Mouse (Mus musculus) heart, adult 2 months (tissue): Measurements from ENCODE around the gene Nfkbib. TPM values are rescaled to one million over a fixed set of nuclear protein-coding genes. Genes with fewer than 3 reads are reported as not detected.

Experiments
- DNase-seq, 2 experiments: peaks; one replicate each; pipeline ENCODE4 v3.0.0; 2021
- H3K27ac ChIP-seq: fragments of 200-600 bp; 2 replicates; pipeline ENCODE4 v1.8.1; 2022
- H3K27me3 ChIP-seq: fragments of 200-500 bp; 2 replicates; pipeline ENCODE4 v1.6.1; 2012; ENCODE audit warnings: mild to moderate bottlenecking, low read length, inconsistent platforms, mixed read lengths; ENCODE audit not compliant: control insufficient read depth, insufficient read depth
- H3K36me3 ChIP-seq: fragments of 200-500 bp; 2 replicates; pipeline ENCODE4 v1.6.1; 2012; ENCODE audit warnings: low read length, inconsistent platforms; ENCODE audit not compliant: control insufficient read depth, insufficient read depth
- H3K4me1 ChIP-seq: fragments of 200-500 bp; 2 replicates; pipeline ENCODE4 v1.6.1; 2011; ENCODE audit warnings: low read length; ENCODE audit not compliant: control insufficient read depth, insufficient read depth
- H3K4me3 ChIP-seq: fragments of 200-600 bp; 2 replicates; pipeline ENCODE4 v1.8.1; 2022
- H3K79me2 ChIP-seq: fragments of 200-500 bp; replicated peaks from 2 replicates; pipeline ENCODE4 v1.6.1; 2012; ENCODE audit warnings: mild to moderate bottlenecking, inconsistent platforms, low read length, moderate library complexity, mixed read lengths; ENCODE audit not compliant: control insufficient read depth, insufficient read depth
- H3K9ac ChIP-seq: fragments of 200-500 bp; 2 replicates; pipeline ENCODE4 v1.6.1; 2012; ENCODE audit warnings: low read depth, mild to moderate bottlenecking, control low read depth, inconsistent platforms, low read length, mixed read lengths
- CTCF ChIP-seq: fragments of 200-600 bp; IDR thresholded peaks from 2 replicates; pipeline ENCODE4 v1.8.1; 2022; ENCODE audit warnings: antibody characterized with exemption, mild to moderate bottlenecking, moderate library complexity
- EP300 ChIP-seq: fragments of 200-500 bp; IDR thresholded peaks from 2 replicates; pipeline ENCODE4 v1.6.1; 2011; ENCODE audit warnings: low read depth, low read length, control low read depth; ENCODE audit not compliant: insufficient read depth
- POLR2A ChIP-seq: fragments of 200-500 bp; IDR thresholded peaks from 2 replicates; pipeline ENCODE4 v1.6.1; 2011; ENCODE audit warnings: mild to moderate bottlenecking, low read depth, low read length, control low read depth; ENCODE audit not compliant: insufficient read depth
- WGBS: fragments of 180-500 bp; shearing (Covaris S2); methylation state at CpG from one replicate; pipeline ENCODE4 v1.1.7; 2018; 5-methylcytosine and 5-hydroxymethylcytosine counted together
- intact Hi-C: fragments of 180-260 bp; cut with DNase I; formaldehyde crosslinking; loops from one replicate; pipeline ENCODE4 v1.15.1; 2025
- polyA plus RNA-seq: library from polyadenylated mRNA; depleted of rRNA; stranded (reverse); fragments of >200 nt; gene quantifications from 2 replicates; pipeline ENCODE4 v1.2.3, GENCODE M21; 2012; rRNA removed
- total RNA-seq, 2 experiments: library from RNA; stranded (reverse); gene quantifications; 2 replicates each; pipeline ENCODE4 v1.2.3; 2021

The Nfkbib gene
- total and polyA plus RNA-seq, 3 experiments: 25.1 to 31.6 (median 27.8) TPM

DNA sequence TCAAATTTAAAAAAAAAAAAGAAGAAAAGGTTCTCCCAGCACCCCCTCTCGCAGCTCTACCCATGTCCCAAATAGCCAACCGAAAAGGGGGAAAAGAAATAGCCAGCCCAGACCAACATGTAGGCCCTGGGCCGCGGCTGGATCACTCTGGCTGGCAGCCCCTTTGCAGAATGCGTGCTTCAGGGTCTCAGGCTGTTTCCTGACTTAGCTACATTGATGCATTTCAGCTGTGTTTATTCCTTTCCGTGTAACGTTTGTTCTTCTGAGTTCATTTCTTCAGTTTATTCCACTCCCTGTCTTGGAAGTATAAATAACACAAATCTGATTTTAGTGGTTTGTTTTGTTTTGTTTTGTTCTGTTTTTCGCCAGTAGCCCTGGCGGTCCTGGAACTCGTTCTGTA, 49.6 kb downstream of the Nfkbib start:
- TF ChIP-seq EP300 (no peak), POLR2A (no peak), CTCF (no peak)

DNA sequence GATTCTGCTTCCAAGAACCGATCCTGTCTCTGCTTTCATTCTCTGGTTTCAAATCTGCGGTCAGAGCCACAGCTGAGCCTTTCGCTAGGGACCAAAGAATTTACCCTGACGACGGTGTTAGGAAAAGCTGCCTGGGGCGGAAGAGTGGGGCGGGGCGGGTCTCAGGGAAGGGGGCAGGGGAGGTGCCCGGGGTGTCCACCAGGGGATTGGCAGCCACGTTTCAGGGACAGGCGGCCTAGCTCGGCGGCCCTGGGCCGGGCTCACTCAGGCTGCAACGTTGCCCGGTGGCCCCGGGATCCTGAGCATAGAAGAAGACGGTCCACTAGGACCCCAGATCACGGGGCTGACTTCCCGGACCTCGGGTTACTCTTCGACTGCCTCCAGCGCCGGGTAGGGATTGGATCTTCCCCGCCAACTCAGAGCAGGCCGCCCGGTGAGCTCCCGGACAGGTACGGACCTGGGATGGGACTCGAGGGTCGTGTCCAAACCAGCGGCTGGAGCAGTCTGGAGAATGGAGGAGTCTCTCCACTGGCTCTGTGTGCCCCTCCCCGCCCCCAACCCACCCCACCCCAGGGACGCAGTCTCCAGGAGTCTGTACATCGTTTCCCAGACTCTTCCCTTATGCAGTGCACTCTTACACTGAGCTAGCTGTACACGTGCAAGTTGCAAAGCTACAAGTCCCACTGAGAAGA, 50.6 kb downstream of the Nfkbib start, which contains the start of gene Fbxo17:
Gene Fbxo17 (plus strand): TSS at position 215 of the 692 bp plus-strand sequence.
- H3K4me1 ChIP-seq: no peaks in the 10 kb centered on the region
- intact Hi-C loops: no loop called here
- peak within 1 kb of the TSS; percentile 48 for H3K4me3 ChIP-seq
- no peak within 1 kb of the TSS for H3K27ac ChIP-seq
- peak; percentile 64 to 66 for DNase-seq
- H3K79me2 ChIP-seq: no peaks in the 10 kb centered on the region
- H3K9ac ChIP-seq: peak within 1 kb of the TSS; percentile 82
- TF ChIP-seq CTCF (peak; percentile 58), POLR2A (no peak)
- H3K27me3 ChIP-seq: no peaks in the 10 kb centered on the region
- 6% methylated on average over 36 of the region's 36 CpGs for WGBS
- H3K36me3 ChIP-seq: no peaks in the 10 kb centered on the region

More for the DNA sequence above, 49.6 kb downstream of the Nfkbib start:
- no peak for DNase-seq
- intact Hi-C loops: no loop called here
- Histone ChIP-seq H3K79me2 (no peaks in the 10 kb centered on the region), H3K27me3 (no peaks in the 10 kb centered on the region), H3K36me3 (no peaks in the 10 kb centered on the region), H3K9ac (no peak overlapping the region), H3K4me1 (no peaks in the 10 kb centered on the region), H3K4me3 (no peak overlapping the region), H3K27ac (no peak overlapping the region)
- WGBS: 87% methylated on average over 10 of the region's 10 CpGs

- intact Hi-C loops: no loop called here
- Histone ChIP-seq H3K27ac (no peak overlapping the region), H3K9ac (no peak overlapping the region), H3K4me1 (no peaks in the 10 kb centered on the region), H3K27me3 (no peaks in the 10 kb centered on the region), H3K79me2 (no peaks in the 10 kb centered on the region), H3K36me3 (no peaks in the 10 kb centered on the region), H3K4me3 (no peak overlapping the region)
- TF ChIP-seq CTCF: no peak
- no peak for TF ChIP-seq POLR2A
- no peak for TF ChIP-seq EP300
- 92% methylated on average over 2 of the region's 2 CpGs for WGBS
- no peak for DNase-seq
These were observed 51.7 kb downstream of the Nfkbib start for GRCm38 (mm10) chr7:28715598-28715997.

DNA sequence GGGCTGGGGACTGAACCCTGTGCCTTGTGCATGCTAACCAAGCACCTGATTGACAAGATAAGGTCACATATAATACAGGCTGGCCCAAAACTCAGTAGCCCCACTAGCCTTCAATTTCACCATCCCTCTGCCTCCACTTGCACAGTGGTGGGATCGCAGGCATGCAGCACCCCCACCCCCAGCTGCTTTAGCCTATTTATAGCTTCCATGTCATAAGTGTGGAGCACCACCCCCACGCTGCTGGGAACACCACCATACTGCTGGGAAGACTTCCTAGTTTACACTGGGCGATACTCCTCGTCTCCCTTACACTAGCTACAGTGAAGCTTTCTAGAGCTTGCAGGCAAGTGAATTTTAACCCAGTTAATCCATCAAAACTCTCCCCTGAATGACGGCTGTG, 52.6 kb downstream of the Nfkbib start:
- no peak for DNase-seq
- no peak overlapping the region for H3K4me3 ChIP-seq
- no peaks in the 10 kb centered on the region for H3K4me1 ChIP-seq
- H3K27ac ChIP-seq: no peak overlapping the region
- intact Hi-C loops: no loop called here
- WGBS: 68% methylated on average over 5 of the region's 5 CpGs
- no peaks in the 10 kb centered on the region for H3K79me2 ChIP-seq
- TF ChIP-seq POLR2A: no peak
- TF ChIP-seq EP300: no peak
- no peak for TF ChIP-seq CTCF
- no peaks in the 10 kb centered on the region for H3K27me3 ChIP-seq
- no peak overlapping the region for H3K9ac ChIP-seq
- H3K36me3 ChIP-seq: no peaks in the 10 kb centered on the region

GRCm38 (mm10) chr7:28710962-28711361, 56.4 kb downstream of the Nfkbib start:
- Histone ChIP-seq H3K4me3 (no peak overlapping the region), H3K27ac (no peak overlapping the region), H3K4me1 (no peaks in the 10 kb centered on the region), H3K36me3 (no peaks in the 10 kb centered on the region), H3K79me2 (no peaks in the 10 kb centered on the region), H3K27me3 (no peaks in the 10 kb centered on the region), H3K9ac (no peak overlapping the region)
- 63% methylated on average over 3 of the region's 3 CpGs for WGBS
- intact Hi-C loops: no loop called here
- TF ChIP-seq POLR2A (no peak), CTCF (peak; percentile 25)
- no peak for DNase-seq

DNA sequence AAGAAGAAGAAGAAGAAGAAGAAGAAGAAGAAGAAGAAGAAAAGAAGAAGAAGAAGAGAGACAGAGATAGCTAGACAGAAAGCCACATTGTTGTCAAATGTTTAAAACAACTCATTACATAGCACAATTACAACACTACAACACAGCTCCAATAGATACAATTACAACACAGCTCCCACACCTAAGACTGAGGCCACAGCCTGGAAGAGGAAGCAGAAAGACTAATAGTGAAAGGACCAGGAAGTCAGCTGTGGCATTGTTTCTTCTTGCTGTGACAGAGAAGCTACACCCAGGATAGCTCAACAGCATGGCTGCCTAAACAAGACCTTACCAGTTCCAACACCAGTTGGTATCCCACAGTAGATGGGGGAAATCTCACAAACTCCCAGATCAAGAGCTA, 57.9 kb downstream of the Nfkbib start:
- Histone ChIP-seq H3K9ac (no peak overlapping the region), H3K4me3 (no peak overlapping the region), H3K27me3 (no peaks in the 10 kb centered on the region), H3K36me3 (no peaks in the 10 kb centered on the region), H3K4me1 (no peaks in the 10 kb centered on the region), H3K27ac (no peak overlapping the region), H3K79me2 (no peaks in the 10 kb centered on the region)
- intact Hi-C loops: no loop called here
- TF ChIP-seq POLR2A: no peak
- TF ChIP-seq CTCF: no peak
- no peak for TF ChIP-seq EP300
- no peak for DNase-seq

Other genes with a start within 250 kb of the Nfkbib start
- gene Ifnl3, start 244.7 kb downstream of the Nfkbib start, total RNA-seq: not detected
- gene Ifnl3, start 244.7 kb downstream of the Nfkbib start, polyA plus RNA-seq: not detected in 2 replicates
- not detected for gene Sycn, start 226.6 kb downstream of the Nfkbib start, total RNA-seq
- gene Sycn, start 226.6 kb downstream of the Nfkbib start, polyA plus RNA-seq: not detected in 2 replicates
- not detected for gene Nccrp1, start 220.3 kb downstream of the Nfkbib start, total RNA-seq
- gene Nccrp1, start 220.3 kb downstream of the Nfkbib start, polyA plus RNA-seq: not detected in 2 replicates
- 10 to 100 TPM; 21.9 to 22.4 TPM for gene Samd4b, start 169.4 kb downstream of the Nfkbib start, total RNA-seq
- 38.8 and 46.1 TPM in 2 replicates for gene Samd4b, start 169.4 kb downstream of the Nfkbib start, polyA plus RNA-seq
- 1 to 10 TPM; 8.8 to 9.4 TPM for gene Pak4, start 169.3 kb downstream of the Nfkbib start, total RNA-seq
- 6.4 and 7.6 TPM in 2 replicates for gene Pak4, start 169.3 kb downstream of the Nfkbib start, polyA plus RNA-seq
- gene Acp7, start 136.2 kb downstream of the Nfkbib start, total RNA-seq: not detected
- gene Acp7, start 136.2 kb downstream of the Nfkbib start, polyA plus RNA-seq: 0.49 TPM in 1 of 2 replicates, not detected in the other
- gene Fbxo27, start 74.7 kb downstream of the Nfkbib start, total RNA-seq: under 1 TPM in 1 of 2 experiments, not detected in 1; 0.23 TPM
- 1.1 and 1.2 TPM in 2 replicates for gene Fbxo27, start 74.7 kb downstream of the Nfkbib start, polyA plus RNA-seq
- gene Fbxo17, start 50.7 kb downstream of the Nfkbib start, total RNA-seq: under 1 TPM; 0.37 to 0.57 TPM
- gene Fbxo17, start 50.7 kb downstream of the Nfkbib start, polyA plus RNA-seq: 1.7 and 2.0 TPM in 2 replicates
- gene Mrps12, start 25.7 kb downstream of the Nfkbib start, total RNA-seq: 10 to 100 TPM; 47.8 to 57.3 TPM
- gene Mrps12, start 25.7 kb downstream of the Nfkbib start, polyA plus RNA-seq: 36.3 and 51.9 TPM in 2 replicates
- gene Sars2, start 25.5 kb downstream of the Nfkbib start, total RNA-seq: 10 to 100 TPM; 13.7 to 14.2 TPM
- 18.5 and 20.2 TPM in 2 replicates for gene Sars2, start 25.5 kb downstream of the Nfkbib start, polyA plus RNA-seq
- gene Ccer2, start 11.3 kb downstream of the Nfkbib start, total RNA-seq: not detected
- gene Ccer2, start 11.3 kb downstream of the Nfkbib start, polyA plus RNA-seq: not detected in 2 replicates
- gene Sirt2, start 777 bp downstream of the Nfkbib start, total RNA-seq: 10 to 100 TPM; 78.8 to 92.3 TPM
- gene Sirt2, start 777 bp downstream of the Nfkbib start, polyA plus RNA-seq: 82.9 and 103 TPM in 2 replicates
- gene Rinl, start 21.5 kb upstream of the Nfkbib start, total RNA-seq: 1 to 10 TPM; 1.3 to 2.0 TPM
- gene Rinl, start 21.5 kb upstream of the Nfkbib start, polyA plus RNA-seq: 3.2 and 3.3 TPM in 2 replicates
- gene Hnrnpl, start 41.0 kb upstream of the Nfkbib start, total RNA-seq: 100 to 1,000 TPM; 192 to 206 TPM
- 208 and 348 TPM in 2 replicates for gene Hnrnpl, start 41.0 kb upstream of the Nfkbib start, polyA plus RNA-seq
- 1,000 to 10,000 TPM; 1,826 to 2,229 TPM for gene Ech1, start 57.7 kb upstream of the Nfkbib start, total RNA-seq
- 2,087 and 2,697 TPM in 2 replicates for gene Ech1, start 57.7 kb upstream of the Nfkbib start, polyA plus RNA-seq
- 10 to 100 TPM; 18.5 to 27.6 TPM for gene Lgals4, start 66.3 kb upstream of the Nfkbib start, total RNA-seq
- 63.6 and 121 TPM in 2 replicates for gene Lgals4, start 66.3 kb upstream of the Nfkbib start, polyA plus RNA-seq
- gene Lgals7, start 96.3 kb upstream of the Nfkbib start, total RNA-seq: under 1 TPM in 1 of 2 experiments, not detected in 1; 0.61 TPM
- gene Lgals7, start 96.3 kb upstream of the Nfkbib start, polyA plus RNA-seq: 1.6 and 4.0 TPM in 2 replicates
- under 1 TPM; 0.23 to 0.39 TPM for gene Capn12, start 113.9 kb upstream of the Nfkbib start, total RNA-seq
- gene Capn12, start 113.9 kb upstream of the Nfkbib start, polyA plus RNA-seq: 0.49 and 0.61 TPM in 2 replicates
- 10 to 100 TPM; 66.1 to 85.7 TPM for gene Actn4, start 194.8 kb upstream of the Nfkbib start, total RNA-seq
- 123 and 132 TPM in 2 replicates for gene Actn4, start 194.8 kb upstream of the Nfkbib start, polyA plus RNA-seq
- 100 to 1,000 TPM; 156 to 177 TPM for gene Eif3k, start 214.4 kb upstream of the Nfkbib start, total RNA-seq
- gene Eif3k, start 214.4 kb upstream of the Nfkbib start, polyA plus RNA-seq: 221 and 283 TPM in 2 replicates
- 1 to 10 TPM in 1 of 2 experiments, under 1 TPM in 1; 0.91 to 1.1 TPM for gene Map4k1, start 214.5 kb upstream of the Nfkbib start, total RNA-seq
- gene Map4k1, start 214.5 kb upstream of the Nfkbib start, polyA plus RNA-seq: 2.7 and 3.4 TPM in 2 replicates